Mouse (Mus musculus): ENCODE results near the gene Rab1b. TPM values are rescaled to one million over a fixed set of nuclear protein-coding genes. Genes with fewer than 3 reads are reported as not detected.

The Rab1b gene
- polyA plus RNA-seq, 1 experiment = 445 TPM

DNA sequence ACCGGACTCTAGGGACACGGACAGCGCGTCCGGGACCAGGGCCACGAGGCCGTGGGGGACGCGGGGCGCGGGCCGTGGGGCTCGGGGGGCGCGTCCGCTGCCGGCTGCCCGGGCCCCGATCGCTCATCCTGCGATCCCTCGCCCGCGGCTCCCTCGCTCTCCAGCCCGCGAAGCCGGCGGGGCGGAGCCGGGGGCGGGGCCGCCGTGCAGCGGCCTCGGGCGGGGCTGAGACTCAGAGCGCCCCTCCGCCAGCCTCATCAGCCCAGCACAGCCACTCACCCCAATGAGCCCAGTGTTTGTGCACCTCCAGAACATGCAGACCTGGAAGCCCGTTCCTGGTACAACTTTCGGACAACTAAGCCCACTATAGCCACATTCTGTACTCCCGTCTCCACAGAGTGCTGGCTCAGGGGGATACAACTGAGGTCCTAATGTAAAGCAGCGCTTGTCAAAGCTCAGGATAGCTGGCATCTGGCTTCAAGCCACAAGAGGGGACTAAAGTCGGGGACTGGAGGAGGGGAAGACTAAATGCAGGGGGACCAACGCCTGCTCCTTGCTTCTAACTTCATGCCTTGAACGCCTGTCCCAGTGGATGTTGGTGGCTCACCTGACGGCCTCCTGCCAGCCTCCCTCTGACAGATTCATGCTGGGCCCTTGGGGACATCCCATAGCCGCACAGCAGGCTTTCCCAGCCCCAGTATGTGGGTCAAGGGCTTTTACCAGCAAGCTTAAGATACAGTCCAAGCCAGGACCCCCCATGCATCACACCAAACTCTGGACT lies 8.3 kb downstream of the Rab1b start, which contains the start of gene Cnih2:
Gene Cnih2, minus strand, starts transcription at position 159 of the 781 bp plus-strand sequence.
- H3K9me3 ChIP-seq = no peaks in the 10 kb centered on the region
- peak within 1 kb of the TSS; percentile 88 for H3K4me3 ChIP-seq (replicated peaks)
- H3K4me1 ChIP-seq = peaks cover 89% of the 10 kb centered on the region
- peaks cover 33% of the 10 kb centered on the region for H3K27me3 ChIP-seq (replicated peaks)
- no peak for TF ChIP-seq FLI1 (IDR thresholded peaks at IDR 0.05; ENCODE audit: low read length)
- no peak for TF ChIP-seq GATA1 (IDR thresholded peaks at IDR 0.05; ENCODE audit: borderline replicate concordance, low read length)
- peaks cover 53% of the 10 kb centered on the region for H3K36me3 ChIP-seq (replicated peaks; ENCODE audit: low read length)

DNA sequence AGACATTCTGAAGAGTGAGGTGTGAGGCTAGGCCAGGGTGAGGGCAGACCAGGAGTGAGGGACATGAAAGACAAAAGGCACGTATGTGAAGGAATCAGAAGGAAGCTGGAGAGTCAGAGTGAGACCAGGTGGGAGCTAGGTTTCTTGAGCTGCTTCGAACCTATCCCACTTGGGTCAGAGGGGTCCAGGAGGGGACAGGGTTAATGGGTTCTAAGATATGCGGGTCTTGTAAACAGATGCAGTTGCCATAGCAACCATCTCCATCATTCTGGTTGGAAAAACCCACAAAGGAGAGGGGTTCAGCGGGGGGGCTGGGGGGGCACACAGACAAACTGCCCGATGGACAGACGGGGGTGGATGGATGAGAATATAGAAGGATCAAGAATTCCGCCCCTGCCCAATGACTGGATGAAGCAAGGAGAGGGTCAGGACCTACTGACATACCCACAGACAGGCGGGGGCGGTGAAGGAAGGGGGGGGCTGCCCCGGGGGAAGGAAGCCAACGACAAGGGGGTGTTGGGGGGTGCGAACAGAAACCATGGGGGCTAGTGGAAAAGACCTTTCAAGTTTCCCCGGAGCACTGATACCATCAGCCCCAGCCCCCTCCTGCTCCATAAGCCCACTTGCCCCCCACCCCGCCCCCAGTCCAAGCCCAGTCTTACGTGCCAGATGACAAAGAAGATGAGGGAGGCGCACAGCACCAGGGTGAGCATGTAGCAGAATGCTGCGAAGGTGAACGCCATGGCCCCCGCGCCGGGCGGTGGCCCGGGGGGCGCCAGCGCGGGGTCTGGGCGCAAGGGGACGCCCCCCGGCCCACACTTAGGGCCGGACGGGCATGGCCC lies 9.1 kb downstream of the Rab1b start:
- Histone ChIP-seq H3K4me3 (replicated peaks) (peak overlapping the region; percentile 88), H3K9me3 (no peaks in the 10 kb centered on the region), H3K36me3 (replicated peaks; ENCODE audit: low read length) (peaks cover 53% of the 10 kb centered on the region), H3K4me1 (peaks cover 87% of the 10 kb centered on the region), H3K27me3 (replicated peaks) (peaks cover 33% of the 10 kb centered on the region)
- TF ChIP-seq FLI1 (IDR thresholded peaks at IDR 0.05; ENCODE audit: low read length) = no peak
- no peak for TF ChIP-seq GATA1 (IDR thresholded peaks at IDR 0.05; ENCODE audit: borderline replicate concordance, low read length)

DNA sequence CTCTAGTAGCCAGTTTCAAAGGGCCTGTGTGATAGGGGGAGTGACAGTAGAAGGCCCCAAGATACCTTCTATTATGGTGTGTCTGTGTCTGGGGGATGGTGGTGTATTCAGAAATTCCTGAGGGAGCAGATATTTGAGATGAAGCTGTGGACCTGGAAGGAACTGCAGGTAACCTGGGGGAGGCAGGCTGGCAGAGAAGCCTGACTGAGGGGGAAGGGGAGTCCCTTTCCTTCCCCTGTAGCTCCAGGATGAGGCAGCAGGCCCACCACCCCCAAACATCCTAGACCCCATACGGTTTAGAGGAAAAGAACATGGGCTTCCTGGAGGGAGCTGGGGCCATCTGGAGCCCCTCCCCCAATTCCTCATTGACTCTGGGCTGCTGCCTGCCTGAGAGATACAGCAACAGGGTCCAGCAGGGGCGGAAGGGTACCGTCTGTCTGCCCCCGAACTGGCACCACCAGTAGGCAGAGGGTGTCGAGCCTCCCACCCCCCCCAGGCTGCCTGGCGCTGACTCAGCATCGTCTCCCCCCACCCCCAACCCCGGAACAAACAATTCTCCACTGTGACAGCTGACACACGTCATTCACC lies 10.9 kb downstream of the Rab1b start:
- Histone ChIP-seq H3K4me1 (peaks cover 74% of the 10 kb centered on the region), H3K36me3 (replicated peaks; ENCODE audit: low read length) (peaks cover 53% of the 10 kb centered on the region)

DNA sequence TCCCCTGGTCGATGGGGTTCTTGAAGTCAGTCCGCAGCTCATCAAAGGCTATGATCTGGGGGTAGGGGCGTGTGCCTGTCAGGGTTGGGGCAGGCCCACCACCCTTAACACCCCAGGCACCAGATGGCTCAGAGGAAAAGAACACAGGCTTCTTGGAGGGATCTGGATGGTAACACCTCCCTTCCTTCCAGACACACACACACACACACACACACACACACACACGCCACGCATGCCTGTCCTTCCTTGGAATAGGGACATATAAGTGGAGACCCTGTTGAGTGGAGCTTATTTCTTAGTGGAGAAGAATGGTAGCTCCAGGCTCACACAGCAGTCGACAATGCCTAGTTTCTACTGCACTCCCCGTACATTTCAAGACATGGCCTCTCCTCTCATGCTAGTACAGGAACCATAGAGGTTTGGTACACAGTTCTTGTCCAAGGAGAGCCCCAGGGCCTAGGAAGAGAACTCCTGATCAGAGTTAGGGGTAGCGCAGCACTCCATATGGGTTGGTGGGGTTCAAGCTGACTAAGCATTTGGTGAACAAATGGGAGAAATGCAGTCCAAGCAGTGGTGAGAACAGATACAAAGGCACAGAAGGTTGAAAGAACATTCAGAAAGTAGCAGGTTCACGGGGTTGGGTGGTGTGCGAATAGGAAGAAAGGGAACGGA lies 12.0 kb downstream of the Rab1b start:
- H3K4me3 ChIP-seq (replicated peaks) = no peak overlapping the region
- peaks cover 51% of the 10 kb centered on the region for H3K36me3 ChIP-seq (replicated peaks; ENCODE audit: low read length)
- H3K27me3 ChIP-seq (replicated peaks) = peaks cover 33% of the 10 kb centered on the region
- no peak for TF ChIP-seq GATA1 (IDR thresholded peaks at IDR 0.05; ENCODE audit: borderline replicate concordance, low read length)
- TF ChIP-seq FLI1 (IDR thresholded peaks at IDR 0.05; ENCODE audit: low read length) = no peak
- H3K4me1 ChIP-seq = peaks cover 67% of the 10 kb centered on the region
- H3K9me3 ChIP-seq = no peaks in the 10 kb centered on the region

More for the DNA sequence above, 10.9 kb downstream of the Rab1b start:
- Histone ChIP-seq H3K4me3 (replicated peaks) (peak overlapping the region; percentile 19), H3K27me3 (replicated peaks) (peaks cover 33% of the 10 kb centered on the region), H3K9me3 (no peaks in the 10 kb centered on the region)
- TF ChIP-seq FLI1 (IDR thresholded peaks at IDR 0.05; ENCODE audit: low read length) = no peak
- no peak for TF ChIP-seq GATA1 (IDR thresholded peaks at IDR 0.05; ENCODE audit: borderline replicate concordance, low read length)

GRCm38 (mm10) chr19:5094243-5094632 lies 12.6 kb downstream of the Rab1b start:
- H3K36me3 ChIP-seq (replicated peaks; ENCODE audit: low read length) = peaks cover 51% of the 10 kb centered on the region
- TF ChIP-seq GATA1 (IDR thresholded peaks at IDR 0.05; ENCODE audit: borderline replicate concordance, low read length) = no peak
- no peak for TF ChIP-seq FLI1 (IDR thresholded peaks at IDR 0.05; ENCODE audit: low read length)
- no peaks in the 10 kb centered on the region for H3K9me3 ChIP-seq
- peaks cover 33% of the 10 kb centered on the region for H3K27me3 ChIP-seq (replicated peaks)
- H3K4me3 ChIP-seq (replicated peaks) = peak overlapping the region; percentile 70
- peaks cover 67% of the 10 kb centered on the region for H3K4me1 ChIP-seq

- Histone ChIP-seq H3K4me1 (peaks cover 67% of the 10 kb centered on the region), H3K27me3 (replicated peaks) (peaks cover 33% of the 10 kb centered on the region), H3K9me3 (no peaks in the 10 kb centered on the region), H3K4me3 (replicated peaks) (peak overlapping the region; percentile 70), H3K36me3 (replicated peaks; ENCODE audit: low read length) (peaks cover 45% of the 10 kb centered on the region)
- no peak for TF ChIP-seq GATA1 (IDR thresholded peaks at IDR 0.05; ENCODE audit: borderline replicate concordance, low read length)
- no peak for TF ChIP-seq FLI1 (IDR thresholded peaks at IDR 0.05; ENCODE audit: low read length)
These were observed 13.2 kb downstream of the Rab1b start for GRCm38 (mm10) chr19:5093481-5094242.

GRCm38 (mm10) chr19:5092083-5092482 lies 14.8 kb downstream of the Rab1b start:
- TF ChIP-seq FLI1 (IDR thresholded peaks at IDR 0.05; ENCODE audit: low read length) (no peak), GATA1 (IDR thresholded peaks at IDR 0.05; ENCODE audit: borderline replicate concordance, low read length) (no peak)
- no peak overlapping the region for H3K4me3 ChIP-seq (replicated peaks)
- H3K27me3 ChIP-seq (replicated peaks) = peaks cover 25% of the 10 kb centered on the region
- H3K36me3 ChIP-seq (replicated peaks; ENCODE audit: low read length) = peaks cover 44% of the 10 kb centered on the region
- H3K4me1 ChIP-seq = peaks cover 62% of the 10 kb centered on the region
- no peaks in the 10 kb centered on the region for H3K9me3 ChIP-seq

DNA sequence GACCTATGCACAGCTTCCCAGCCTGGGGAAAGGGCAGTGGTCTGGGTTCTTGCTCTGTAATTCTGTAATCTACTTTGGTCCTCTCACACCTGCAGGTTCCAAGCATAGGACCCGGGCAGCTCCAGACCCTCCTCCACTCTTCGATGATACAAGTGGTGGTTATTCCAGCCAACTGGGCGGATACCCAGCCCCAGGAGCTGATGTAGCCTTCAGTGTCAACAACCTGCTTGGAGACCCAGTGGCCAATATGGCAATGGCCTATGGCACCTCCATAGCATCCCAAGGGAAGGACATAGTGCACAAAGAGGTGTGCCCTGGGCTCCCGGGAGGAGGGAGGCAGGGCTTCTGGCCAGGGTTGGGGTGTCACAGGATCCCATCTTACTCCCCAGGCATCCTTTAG lies 17.5 kb downstream of the Rab1b start:
- Histone ChIP-seq H3K36me3 (replicated peaks; ENCODE audit: low read length) (peaks cover 44% of the 10 kb centered on the region), H3K9me3 (no peaks in the 10 kb centered on the region), H3K4me3 (replicated peaks) (peak overlapping the region; percentile 100), H3K27me3 (replicated peaks) (peaks cover 21% of the 10 kb centered on the region), H3K4me1 (peaks cover 52% of the 10 kb centered on the region)
- TF ChIP-seq GATA1 (IDR thresholded peaks at IDR 0.05; ENCODE audit: borderline replicate concordance, low read length) (no peak), FLI1 (IDR thresholded peaks at IDR 0.05; ENCODE audit: low read length) (no peak)
